Mouse (Mus musculus): Measurements from ENCODE around the gene Psmc5.

DNA sequence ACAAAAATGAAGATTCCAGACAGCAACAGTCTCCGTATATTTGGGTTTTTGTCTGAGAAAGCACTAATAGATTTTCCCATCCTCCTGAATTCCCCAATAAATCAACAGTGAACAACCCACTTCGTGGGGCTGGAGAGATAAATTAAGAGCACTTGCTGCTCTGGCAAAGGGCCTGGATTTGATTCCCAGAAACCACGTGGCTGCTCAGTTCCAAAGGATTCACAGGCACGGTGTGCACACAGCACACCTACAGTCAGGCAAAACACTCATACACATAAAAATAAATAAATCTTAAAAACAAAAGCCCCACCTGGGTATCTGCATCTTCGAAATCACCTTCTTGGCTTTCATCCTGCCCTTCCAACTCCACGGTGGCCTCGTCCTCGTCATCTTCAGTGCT, 43.2 kb upstream of the Psmc5 start:
- TF ChIP-seq CHD2 (IDR thresholded peaks at IDR 0.05; ENCODE audit: low read depth, low read length) (no peak), MAFK (IDR thresholded peaks at IDR 0.05; ENCODE audit: insufficient read depth, low read depth, low read length) (no peak)

Measured in ES-E14 (cell line).